10 mouse cellular contexts compared by ENCODE assay signal in the genomic region with DNA sequence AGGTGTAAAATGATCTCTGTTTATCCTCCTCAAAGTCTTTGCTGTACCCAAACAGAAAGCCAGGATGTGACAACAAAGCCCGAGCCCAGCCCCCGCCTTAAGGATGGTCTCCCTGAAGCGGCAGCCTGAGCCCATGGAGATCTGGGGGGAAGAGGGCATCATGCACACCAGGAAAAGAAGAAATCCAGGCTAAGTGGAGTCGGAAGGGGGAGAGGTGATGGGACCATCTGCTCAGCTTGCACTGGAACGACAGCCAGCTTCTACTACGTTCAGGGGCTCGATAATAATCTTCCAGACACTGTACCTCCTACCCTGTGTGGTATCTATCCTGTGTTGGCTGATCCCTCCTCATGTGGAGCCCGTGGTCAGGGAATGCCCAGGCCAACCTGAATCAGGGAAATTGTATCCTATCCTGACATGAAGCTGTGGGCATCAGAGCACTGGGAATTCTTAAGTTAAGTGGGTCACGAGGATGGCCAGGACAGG.
DNase-seq lines count a peak whose midpoint lies in the region; ATAC-seq and TF ChIP-seq lines count a peak whose summit lies in the region.
"Had no signal": no experiment of that assay in that cellular context is flagged by ENCODE, and none has a peak within 500 bp of the region (broad histone marks: within the 10 kb centered on the region; RNA-seq: fewer than 3 reads in every experiment).

No protein-coding gene starts in this region.

- H3K9ac ChIP-seq in kidney, postnatal 0 days (ENCODE audit: low read depth, low read length), result no peak overlapping the region
- H3K9ac ChIP-seq in neural tube, embryonic 11.5 days (ENCODE audit: low read length), result no peak overlapping the region
- H3K9ac ChIP-seq: limb, embryonic 12.5 days; neural tube, embryonic 13.5 days had no signal

- H3K4me2 ChIP-seq in kidney, postnatal 0 days (ENCODE audit: low read length), result no peak overlapping the region
- H3K4me2 ChIP-seq in neural tube, embryonic 11.5 days (ENCODE audit: low read depth), result no peak overlapping the region
- H3K4me2 ChIP-seq: limb, embryonic 12.5 days; neural tube, embryonic 13.5 days had no signal

- peaks cover 8% of the 10 kb centered on the region for H3K4me1 ChIP-seq in kidney, postnatal 0 days (replicated peaks; ENCODE audit: insufficient read depth, low read length)
- H3K4me1 ChIP-seq in neural tube, embryonic 11.5 days (ENCODE audit: control insufficient read depth, insufficient read depth, low read length), result peaks cover 5% of the 10 kb centered on the region; the same call in 1 of the 2 replicates

- no peak for ATAC-seq in kidney, postnatal 0 days (replicated peaks; ENCODE audit: low FRiP score, low read depth)
- peak; percentile 34; the same call in 1 of the 2 replicates for ATAC-seq in erythroblast, adult 5-6 weeks (replicated peaks; ENCODE audit: low FRiP score, poor library complexity, severe bottlenecking)
- ATAC-seq in neural tube, embryonic 11.5 days (ENCODE audit: insufficient read depth, low FRiP score, low TSS enrichment), result no peak

- peak; percentile 35 for DNase-seq in kidney, postnatal 0 days (ENCODE audit: low spot score)
- DNase-seq in kidney, postnatal 4 days, result no peak
- DNase-seq in gastrocnemius, postnatal 25 days, result peak; percentile 84
- DNase-seq in neural tube, embryonic 11.5 days (ENCODE audit: low spot score), result no peak
- no peak for DNase-seq in right cerebral cortex, postnatal 25 days
- no peak for DNase-seq in ovary, postnatal 10 days (ENCODE audit: low spot score)

- WGBS in kidney, postnatal 0 days, result 20% methylated on average over 9 of the region's 9 CpGs
- 45% methylated on average over 9 of the region's 9 CpGs for WGBS in neural tube, embryonic 11.5 days

- no peaks in the 10 kb centered on the region for H3K9me3 ChIP-seq in kidney, postnatal 0 days (replicated peaks; ENCODE audit: low read length)
- H3K9me3 ChIP-seq in neural tube, embryonic 11.5 days (ENCODE audit: control insufficient read depth, low read length), result no peaks in the 10 kb centered on the region
- H3K9me3 ChIP-seq: limb, embryonic 12.5 days; neural tube, embryonic 13.5 days had no signal

- H3K27ac ChIP-seq in kidney, postnatal 0 days, result peak overlapping the region; percentile 25; the same call in 1 of the 2 replicates
- H3K27ac ChIP-seq in neural tube, embryonic 11.5 days (ENCODE audit: low read depth, low read length), result 0 out of 2 replicates have a peak overlapping the region, but pooled peaks have one; percentile 8
- H3K27ac ChIP-seq: limb, embryonic 12.5 days; neural tube, embryonic 13.5 days had no signal

- H3K36me3 ChIP-seq in kidney, postnatal 0 days (ENCODE audit: insufficient read depth, low read length), result no peaks in the 10 kb centered on the region
- no peaks in the 10 kb centered on the region for H3K36me3 ChIP-seq in neural tube, embryonic 11.5 days (ENCODE audit: control insufficient read depth, insufficient read depth, low read length)
- H3K36me3 ChIP-seq: limb, embryonic 12.5 days; neural tube, embryonic 13.5 days had no signal

- no peak for TF ChIP-seq CTCF in kidney, postnatal 0 days (IDR thresholded peaks at IDR 0.05; ENCODE audit: low read depth)

- no peaks in the 10 kb centered on the region for H3K27me3 ChIP-seq in kidney, postnatal 0 days (ENCODE audit: insufficient read depth, low read length)
- no peaks in the 10 kb centered on the region for H3K27me3 ChIP-seq in neural tube, embryonic 11.5 days (ENCODE audit: control insufficient read depth, insufficient read depth, low read length)

- no peak overlapping the region for H3K4me3 ChIP-seq in kidney, postnatal 0 days (replicated peaks; ENCODE audit: low read depth, low read length)
- H3K4me3 ChIP-seq in neural tube, embryonic 11.5 days (ENCODE audit: low read depth, low read length), result no peak overlapping the region
- H3K4me3 ChIP-seq: erythroblast, embryonic 14.5 days; limb, embryonic 12.5 days; neural tube, embryonic 13.5 days had no signal

Comparison
In these comparisons a context has a peak if more than half of its experiments do, and no peak if none do; other contexts are left out.
1. DNase-seq: peak in kidney, postnatal 0 days (single experiment) and gastrocnemius, postnatal 25 days (single experiment); none in kidney, postnatal 4 days (0 of 2), neural tube, embryonic 11.5 days (single experiment), right cerebral cortex, postnatal 25 days (single experiment) and ovary, postnatal 10 days (single experiment).